Mouse (Mus musculus) heart, embryonic 12.5 days (tissue): ENCODE measurements around the gene Sigirr. TPM values are rescaled to one million over a fixed set of nuclear protein-coding genes. Genes with fewer than 3 reads are reported as not detected.

ENCODE experiments used
- ATAC-seq: fragments of 200-750 bp; cut with Nextera tagmentation; 2 replicates; pipeline ENCODE4 v1.8.0; 2017; ENCODE audit warnings: moderate TSS enrichment, moderate library complexity; ENCODE audit not compliant: insufficient number of reproducible peaks, low FRiP score
- H3K27ac ChIP-seq: fragments of 300-500 bp; sonication (generic); 2 replicates; pipeline ENCODE4 v1.5.1; 2016; ENCODE audit warnings: mild to moderate bottlenecking, moderate library complexity; ENCODE audit not compliant: poor library complexity, severe bottlenecking
- H3K27me3 ChIP-seq: fragments of 300-500 bp; sonication (generic); replicated peaks from 2 replicates; pipeline ENCODE4 v1.6.1; 2016; ENCODE audit warnings: mild to moderate bottlenecking, moderate library complexity
- H3K36me3 ChIP-seq: fragments of 300-500 bp; sonication (generic); 2 replicates; pipeline ENCODE4 v1.6.1; 2016; ENCODE audit warnings: mild to moderate bottlenecking, moderate library complexity
- H3K4me1 ChIP-seq: fragments of 300-500 bp; sonication (generic); replicated peaks from 2 replicates; pipeline ENCODE4 v1.6.1; 2016; ENCODE audit warnings: mild to moderate bottlenecking
- H3K4me2 ChIP-seq: fragments of 300-500 bp; sonication (generic); 2 replicates; pipeline ENCODE4 v1.6.1; 2016; ENCODE audit warnings: mild to moderate bottlenecking, moderate library complexity
- H3K4me3 ChIP-seq: fragments of 300-500 bp; sonication (generic); 2 replicates; pipeline ENCODE4 v1.5.1; 2016; ENCODE audit warnings: mild to moderate bottlenecking
- H3K9ac ChIP-seq: fragments of 300-500 bp; sonication (generic); 2 replicates; pipeline ENCODE4 v1.6.1; 2016; ENCODE audit warnings: mild to moderate bottlenecking, moderate library complexity
- H3K9me3 ChIP-seq: fragments of 300-500 bp; sonication (generic); replicated peaks from 2 replicates; pipeline ENCODE4 v1.6.1; 2016; ENCODE audit warnings: mild to moderate bottlenecking, moderate library complexity
- WGBS: fragments of 180-500 bp; shearing (Covaris S2); methylation state at CpG from one replicate; pipeline ENCODE4 v1.1.7; 2016; 5-methylcytosine and 5-hydroxymethylcytosine counted together
- polyA plus RNA-seq: library from polyadenylated mRNA; unstranded; fragments of >200 nt; fragmentation: Nextera tagmentation; extraction: Ambion mirVana; gene quantifications from 2 replicates; pipeline ENCODE4 v1.2.1, GENCODE M21; 2016

Gene Sigirr
- polyA plus RNA-seq, result 2.2 and 2.9 TPM in 2 replicates

DNA sequence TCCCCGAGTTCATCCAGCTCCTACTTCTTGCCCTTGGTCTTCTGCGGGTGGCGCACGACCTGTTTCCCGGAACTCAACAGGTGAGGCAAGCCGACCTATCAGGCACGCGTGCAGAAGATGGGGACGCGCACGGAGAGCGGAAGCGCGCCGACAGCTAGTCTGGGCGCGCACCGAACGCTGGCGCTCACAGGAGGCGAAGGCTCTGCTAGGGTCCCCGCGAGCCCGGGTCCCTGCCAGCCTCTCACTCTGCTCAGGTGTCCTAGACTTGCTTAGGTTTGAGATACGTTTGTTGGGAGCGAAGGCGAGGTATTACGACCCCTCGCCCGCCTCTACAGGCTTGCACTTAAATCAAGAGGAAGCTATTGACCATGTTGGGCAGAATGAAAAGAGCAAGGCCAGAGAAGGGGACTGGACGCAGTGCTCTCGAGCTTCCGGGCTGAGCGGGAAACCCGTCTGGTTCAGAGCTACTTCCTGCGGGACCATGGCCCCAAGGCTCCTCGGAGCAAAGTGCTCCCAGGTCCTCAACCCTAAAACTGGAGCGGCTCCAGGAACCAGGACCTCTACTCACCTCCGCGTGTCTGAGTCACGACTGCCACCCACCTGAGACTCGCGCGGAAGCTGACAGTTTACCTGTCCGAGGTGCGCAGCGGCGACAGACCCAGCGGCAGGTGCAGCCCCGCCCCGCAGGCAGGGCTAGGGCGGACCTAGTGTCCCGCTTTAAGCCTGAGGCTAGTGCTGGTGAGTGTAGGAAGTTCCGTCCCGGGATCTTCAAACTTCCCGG lies at the start of gene Sigirr:
Gene Sigirr, minus strand, starts transcription at position 662 of the 781 bp plus-strand sequence.
- peak within 1 kb of the TSS; percentile 52 for H3K4me3 ChIP-seq
- peak within 1 kb of the TSS; percentile 95 for H3K4me2 ChIP-seq
- 1% methylated on average over 56 of the region's 56 CpGs for WGBS
- H3K27ac ChIP-seq, result no peak within 1 kb of the TSS
- H3K9me3 ChIP-seq, result no peaks in the 10 kb centered on the region
- ATAC-seq, result no peak
- H3K9ac ChIP-seq, result peak within 1 kb of the TSS; percentile 66
- no peaks in the 10 kb centered on the region for H3K36me3 ChIP-seq
- peaks cover 16% of the 10 kb centered on the region for H3K4me1 ChIP-seq
- H3K27me3 ChIP-seq, result peaks cover 62% of the 10 kb centered on the region

DNA sequence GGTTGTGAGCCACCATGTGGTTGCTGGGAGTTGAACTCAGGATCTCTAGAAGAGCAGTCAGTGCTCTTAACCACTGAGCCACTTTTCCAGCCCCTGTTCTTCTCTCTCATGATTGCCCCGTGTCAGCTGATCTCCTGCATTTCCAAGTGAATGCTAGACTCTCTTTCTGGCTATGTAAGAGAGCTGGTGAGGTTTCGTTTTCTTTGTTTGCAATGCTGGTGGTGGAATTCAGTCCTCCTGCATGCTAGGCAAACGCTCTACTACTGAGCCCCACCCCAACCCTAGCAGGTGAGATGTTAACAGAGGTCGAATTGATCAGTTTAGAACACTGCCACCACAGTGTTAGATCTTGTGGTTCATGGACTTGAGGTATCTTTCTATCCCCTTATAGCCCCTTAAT lies 48.3 kb upstream of the Sigirr start:
- peaks cover 71% of the 10 kb centered on the region for H3K36me3 ChIP-seq
- 77% methylated on average over 4 of the region's 4 CpGs for WGBS
- ATAC-seq, result no peak
- H3K4me1 ChIP-seq, result 0 out of 2 replicates have a peak, but pooled peaks cover 10% of the 10 kb centered on the region
- H3K27me3 ChIP-seq, result no peaks in the 10 kb centered on the region
- H3K9me3 ChIP-seq, result no peaks in the 10 kb centered on the region
- H3K27ac ChIP-seq, result no peak overlapping the region
- H3K4me3 ChIP-seq, result no peak overlapping the region
- H3K9ac ChIP-seq, result no peak overlapping the region
- no peak overlapping the region for H3K4me2 ChIP-seq

DNA sequence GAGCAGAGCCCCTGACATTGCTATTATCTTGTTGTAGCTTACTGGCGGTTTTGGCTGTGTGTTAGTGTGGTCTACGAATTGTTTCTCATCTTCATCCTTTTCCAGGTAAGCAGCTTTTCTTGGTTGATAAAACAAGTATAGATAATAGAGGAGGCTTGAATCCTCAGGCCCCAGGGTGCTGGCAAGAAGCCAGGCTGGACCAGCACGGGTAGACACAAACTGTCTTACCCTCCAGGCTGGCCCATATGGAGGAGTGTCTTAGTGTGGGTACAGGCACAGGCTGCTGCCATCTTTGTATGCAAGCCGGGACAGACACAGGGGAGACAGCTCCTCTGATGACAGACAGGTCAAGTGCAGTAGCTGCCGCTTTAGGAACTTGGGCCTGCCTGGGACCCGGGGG lies 46.7 kb upstream of the Sigirr start:
- no peak overlapping the region for H3K27ac ChIP-seq
- peaks cover 71% of the 10 kb centered on the region for H3K36me3 ChIP-seq
- no peak overlapping the region for H3K9ac ChIP-seq
- no peak for ATAC-seq
- H3K4me3 ChIP-seq, result no peak overlapping the region
- no peak overlapping the region for H3K4me2 ChIP-seq
- H3K9me3 ChIP-seq, result no peaks in the 10 kb centered on the region
- 65% methylated on average over 6 of the region's 6 CpGs for WGBS
- no peaks in the 10 kb centered on the region for H3K27me3 ChIP-seq
- H3K4me1 ChIP-seq, result 0 out of 2 replicates have a peak, but pooled peaks cover 15% of the 10 kb centered on the region

DNA sequence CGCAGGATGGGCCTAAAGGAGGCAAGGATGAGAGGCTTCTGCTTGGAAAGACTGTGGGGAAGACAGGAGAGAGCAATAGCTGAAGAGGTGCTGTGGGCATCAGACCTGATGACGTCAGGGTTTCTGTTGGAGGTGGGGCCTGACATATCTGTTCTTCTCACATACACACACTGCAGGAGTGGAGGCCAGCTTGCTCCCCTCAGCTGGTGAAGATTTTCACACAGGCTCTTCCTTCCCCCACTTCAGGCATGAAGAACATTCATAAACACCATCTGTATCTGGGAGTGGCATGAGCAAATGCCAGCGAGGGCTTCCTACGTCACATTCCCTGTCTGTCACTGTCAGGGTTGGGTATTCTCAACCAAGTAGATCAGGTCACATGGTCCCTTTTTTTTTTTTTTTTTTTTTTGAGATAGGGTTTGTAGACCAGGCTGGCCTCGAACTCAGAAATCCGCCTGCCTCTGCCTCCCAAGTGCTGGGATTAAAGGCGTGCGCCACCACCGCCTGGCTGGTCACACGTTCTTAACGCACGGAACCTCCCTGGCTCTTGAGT lies 45.7 kb upstream of the Sigirr start:
- Histone ChIP-seq H3K27ac (no peak overlapping the region), H3K36me3 (peaks cover 63% of the 10 kb centered on the region), H3K4me1 (0 out of 2 replicates have a peak, but pooled peaks cover 15% of the 10 kb centered on the region), H3K9ac (no peak overlapping the region), H3K4me2 (no peak overlapping the region), H3K9me3 (no peaks in the 10 kb centered on the region), H3K4me3 (no peak overlapping the region), H3K27me3 (no peaks in the 10 kb centered on the region)
- 87% methylated on average over 12 of the region's 12 CpGs for WGBS
- ATAC-seq, result peak; percentile 87

DNA sequence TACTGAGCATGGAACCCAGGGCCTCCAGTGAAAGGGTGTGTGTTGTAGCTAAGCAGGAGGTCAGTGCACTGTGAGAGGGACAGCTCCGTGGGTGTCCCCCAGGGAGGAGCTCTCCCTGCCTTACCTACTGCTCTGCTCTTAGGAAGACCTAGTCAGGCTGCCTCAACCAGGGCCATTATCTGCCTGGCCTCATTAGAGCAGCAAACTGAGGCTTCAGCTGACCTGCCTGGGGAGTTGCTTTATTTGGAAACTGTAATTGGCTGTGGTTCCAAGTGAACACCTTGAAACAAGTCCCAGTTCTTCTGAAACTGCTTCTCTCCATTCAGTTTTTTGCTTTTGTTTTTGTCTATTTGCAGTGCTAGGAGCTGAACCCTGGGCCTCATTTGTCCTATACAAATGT lies 45.0 kb upstream of the Sigirr start:
- Histone ChIP-seq H3K4me3 (no peak overlapping the region), H3K4me2 (no peak overlapping the region), H3K4me1 (0 out of 2 replicates have a peak, but pooled peaks cover 15% of the 10 kb centered on the region), H3K27ac (no peak overlapping the region), H3K36me3 (peaks cover 56% of the 10 kb centered on the region), H3K9ac (no peak overlapping the region), H3K27me3 (no peaks in the 10 kb centered on the region), H3K9me3 (no peaks in the 10 kb centered on the region)
- whole genome bisulfite sequencing, result 58% methylated on average over 1 of the region's 1 CpGs
- 0 out of 2 replicates have a peak, but pooled peaks have one; percentile 10 for ATAC-seq

DNA sequence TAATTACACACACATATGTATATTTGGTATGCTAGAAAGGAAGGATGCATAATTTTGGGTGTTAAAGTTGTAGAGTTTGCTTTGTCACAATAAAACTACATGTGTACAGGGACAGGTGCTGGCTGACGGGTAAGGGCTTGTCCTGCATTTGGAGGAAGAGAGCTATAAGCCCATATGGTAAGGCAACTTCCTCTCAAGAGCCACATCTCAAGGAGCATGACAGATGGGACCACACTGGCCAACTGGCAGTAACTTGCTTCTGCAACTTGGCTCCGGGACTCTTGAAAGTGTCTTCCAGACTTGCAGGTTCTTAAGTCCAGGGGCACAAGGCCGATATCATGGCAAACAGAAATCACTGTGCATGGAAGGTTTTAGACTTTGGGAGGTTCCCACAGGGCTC lies 44.3 kb upstream of the Sigirr start:
- 91% methylated on average over 3 of the region's 3 CpGs for WGBS
- H3K4me2 ChIP-seq, result no peak overlapping the region
- no peak overlapping the region for H3K27ac ChIP-seq
- H3K9ac ChIP-seq, result no peak overlapping the region
- H3K36me3 ChIP-seq, result peaks cover 64% of the 10 kb centered on the region
- no peak overlapping the region for H3K4me3 ChIP-seq
- H3K4me1 ChIP-seq, result 0 out of 2 replicates have a peak, but pooled peaks cover 15% of the 10 kb centered on the region
- H3K27me3 ChIP-seq, result no peaks in the 10 kb centered on the region
- no peaks in the 10 kb centered on the region for H3K9me3 ChIP-seq
- no peak for ATAC-seq

DNA sequence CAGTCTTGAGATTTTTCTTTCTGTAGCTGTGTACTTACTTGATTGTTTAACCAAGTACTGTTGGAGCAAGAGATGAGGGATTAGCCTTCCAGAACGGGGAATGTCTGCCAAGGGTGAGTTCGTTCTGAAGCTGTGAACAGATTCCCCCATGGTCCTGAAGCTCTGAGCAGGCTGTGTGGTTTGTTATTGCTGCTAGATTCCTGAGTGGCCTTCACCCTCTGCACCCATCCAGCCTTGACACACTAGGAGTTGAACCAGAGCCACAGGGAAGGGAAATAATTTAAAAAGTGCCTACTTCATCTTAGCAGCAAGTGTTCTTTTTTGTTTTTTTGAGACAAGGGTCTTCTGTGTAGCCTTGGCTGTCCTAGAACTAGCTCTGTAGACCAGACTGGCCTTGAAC lies 43.5 kb upstream of the Sigirr start:
- no peaks in the 10 kb centered on the region for H3K9me3 ChIP-seq
- 84% methylated on average over 2 of the region's 2 CpGs for WGBS
- no peak for ATAC-seq
- H3K4me3 ChIP-seq, result no peak overlapping the region
- H3K36me3 ChIP-seq, result peaks cover 64% of the 10 kb centered on the region
- 0 out of 2 replicates have a peak, but pooled peaks cover 15% of the 10 kb centered on the region for H3K4me1 ChIP-seq
- no peak overlapping the region for H3K4me2 ChIP-seq
- no peak overlapping the region for H3K9ac ChIP-seq
- H3K27ac ChIP-seq, result no peak overlapping the region
- H3K27me3 ChIP-seq, result no peaks in the 10 kb centered on the region

DNA sequence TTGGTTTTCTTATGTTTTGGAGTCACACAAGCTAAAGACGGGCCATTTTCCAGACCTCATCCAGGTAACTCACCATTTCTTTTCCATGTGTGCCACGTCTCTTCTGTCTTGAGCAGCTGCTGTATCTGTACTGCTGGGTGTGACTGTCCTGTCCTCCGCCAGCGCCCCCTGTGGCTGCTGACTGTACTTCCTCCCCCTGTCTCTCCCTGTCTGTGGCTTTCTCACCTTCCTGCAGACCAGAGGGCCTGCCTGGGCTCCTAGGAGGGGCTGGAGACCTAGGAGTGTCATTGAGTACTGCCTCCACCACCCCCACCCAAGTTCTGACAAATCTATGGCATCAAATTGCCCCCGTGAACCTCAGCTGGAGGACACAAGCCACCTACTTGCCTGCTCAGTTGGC lies 42.7 kb upstream of the Sigirr start:
- 58% methylated on average over 5 of the region's 5 CpGs for WGBS

DNA sequence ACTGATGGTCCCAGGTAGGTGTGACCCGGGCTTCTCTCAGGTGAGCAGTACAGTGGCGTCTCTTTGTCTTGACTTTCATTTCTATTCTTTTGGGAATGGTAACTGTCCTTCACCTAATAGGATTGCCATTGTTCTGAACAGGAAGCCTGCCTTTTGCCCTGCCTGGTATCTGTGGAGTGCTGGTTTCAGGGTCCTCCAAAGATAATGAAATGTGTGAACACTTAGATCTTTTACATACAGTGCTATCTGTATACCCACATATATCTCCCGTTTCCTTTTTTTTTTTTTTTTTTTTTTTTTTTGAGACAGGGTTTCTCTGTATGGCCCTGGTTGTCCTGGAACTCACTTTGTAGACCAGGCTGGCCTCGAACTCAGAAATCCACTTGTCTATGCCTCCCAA lies 41.0 kb upstream of the Sigirr start:
- Histone ChIP-seq H3K36me3 (peaks cover 64% of the 10 kb centered on the region), H3K9me3 (no peaks in the 10 kb centered on the region), H3K4me1 (0 out of 2 replicates have a peak, but pooled peaks cover 12% of the 10 kb centered on the region), H3K4me2 (no peak overlapping the region), H3K4me3 (no peak overlapping the region), H3K27me3 (no peaks in the 10 kb centered on the region), H3K27ac (no peak overlapping the region), H3K9ac (no peak overlapping the region)
- ATAC-seq, result no peak
- 78% methylated on average over 4 of the region's 4 CpGs for WGBS

More for the DNA sequence above, 42.7 kb upstream of the Sigirr start:
- H3K36me3 ChIP-seq, result peaks cover 64% of the 10 kb centered on the region
- H3K9me3 ChIP-seq, result no peaks in the 10 kb centered on the region
- H3K4me3 ChIP-seq, result no peak overlapping the region
- no peak for ATAC-seq
- H3K27ac ChIP-seq, result no peak overlapping the region
- H3K4me1 ChIP-seq, result 0 out of 2 replicates have a peak, but pooled peaks cover 15% of the 10 kb centered on the region
- H3K4me2 ChIP-seq, result no peak overlapping the region
- H3K9ac ChIP-seq, result no peak overlapping the region
- no peaks in the 10 kb centered on the region for H3K27me3 ChIP-seq

DNA sequence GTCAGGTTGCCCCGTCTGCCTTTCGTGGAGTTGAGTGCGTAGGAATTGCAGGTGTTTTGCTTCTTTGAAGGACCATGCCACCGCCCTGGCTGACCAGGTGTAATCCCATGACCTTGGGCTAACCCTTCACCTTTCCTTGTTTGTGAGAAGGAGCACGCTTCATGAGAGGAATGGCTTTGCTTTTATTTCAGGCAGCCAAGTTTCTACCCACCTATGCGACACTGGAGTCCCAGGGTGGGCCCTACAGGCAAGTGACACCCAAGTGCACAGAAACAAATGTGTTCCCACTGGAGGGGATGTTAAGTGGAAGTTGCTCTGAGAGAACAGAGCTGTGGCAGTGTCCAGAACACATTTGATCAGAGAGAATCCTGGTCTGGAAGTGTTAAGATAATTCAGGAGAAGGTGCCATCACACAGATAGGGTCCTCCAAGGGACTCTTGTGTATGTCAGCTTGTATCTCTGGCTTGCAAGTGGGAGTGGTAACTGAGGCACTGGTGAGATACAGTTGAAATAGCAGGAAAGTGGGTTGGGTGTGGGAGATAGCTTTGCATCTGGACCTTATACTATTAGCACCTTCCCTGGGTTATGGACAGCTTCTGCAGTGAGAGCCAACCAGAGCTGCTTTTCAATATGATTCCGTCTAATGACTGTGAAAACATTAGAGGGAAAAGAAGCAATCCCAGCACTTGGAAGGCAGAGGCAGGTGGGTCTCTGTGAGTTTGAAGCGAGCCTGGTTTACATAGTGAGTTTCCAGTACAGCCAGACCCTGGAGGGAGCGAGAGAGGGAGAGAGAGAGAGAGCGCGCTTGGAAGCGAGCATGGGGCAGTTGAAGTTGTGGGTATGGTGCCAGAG lies 31.8 kb upstream of the Sigirr start:
- Histone ChIP-seq H3K36me3 (peaks cover 26% of the 10 kb centered on the region), H3K4me2 (peak overlapping the region; percentile 92), H3K9me3 (no peaks in the 10 kb centered on the region), H3K9ac (peak overlapping the region; percentile 97), H3K27ac (no peak overlapping the region), H3K27me3 (no peaks in the 10 kb centered on the region), H3K4me1 (peaks cover 15% of the 10 kb centered on the region), H3K4me3 (peak overlapping the region; percentile 96)
- WGBS, result 50% methylated on average over 12 of the region's 12 CpGs
- ATAC-seq, result peak; percentile 12; the same call in 1 of the 2 replicates
